In genomic region chr9:48353148-48353698, GRCm38 (mm10) we compare ENCODE assay signal across 10 mouse cellular contexts. TPM values are rescaled to one million over a fixed set of nuclear protein-coding genes. Genes with fewer than 3 reads are reported as not detected.
DNase-seq lines count a peak whose midpoint lies in the region; ATAC-seq and TF ChIP-seq lines count a peak whose summit lies in the region.
"Had no signal": no experiment of that assay in that cellular context is flagged by ENCODE, and none has a peak within 500 bp of the region (broad histone marks: within the 10 kb centered on the region; RNA-seq: fewer than 3 reads in every experiment).

TSS of gene Nxpe2 (minus strand) at chr9:48353454.

- no peaks in the 10 kb centered on the region for H3K27me3 ChIP-seq in liver, adult 2 months (ENCODE audit: control insufficient read depth, insufficient read depth, low read length)
- H3K27me3 ChIP-seq in kidney, embryonic 16.5 days (ENCODE audit: insufficient read depth, low read length): no peaks in the 10 kb centered on the region
- H3K27me3 ChIP-seq: midbrain, embryonic 12.5 days had no signal

- no peak for TF ChIP-seq POLR2A in liver, adult 2 months (IDR thresholded peaks at IDR 0.05; ENCODE audit: extremely low read depth, insufficient read depth, low read length)

- no peak within 1 kb of the TSS for H3K4me3 ChIP-seq in liver, adult 2 months (ENCODE audit: insufficient read depth, low read depth, low read length)
- H3K4me3 ChIP-seq in kidney, embryonic 16.5 days (ENCODE audit: low read length): no peak within 1 kb of the TSS
- H3K4me3 ChIP-seq in left cerebral cortex, adult 2 months: no peak within 1 kb of the TSS
- H3K4me3 ChIP-seq: midbrain, embryonic 12.5 days had no signal

- 79% methylated on average over 2 of the region's 2 CpGs for WGBS in liver, adult 2 months
- 56% methylated on average over 2 of the region's 2 CpGs for WGBS in kidney, embryonic 16.5 days

- H3K27ac ChIP-seq in liver, adult 2 months (replicated peaks; ENCODE audit: insufficient read depth, low read depth, low read length): peak within 1 kb of the TSS; percentile 47
- H3K27ac ChIP-seq in kidney, embryonic 16.5 days (ENCODE audit: low read length): peak within 1 kb of the TSS; percentile 68
- no peak within 1 kb of the TSS; the same call in 1 of the 2 replicates for H3K27ac ChIP-seq in left cerebral cortex, adult 2 months
- H3K27ac ChIP-seq: midbrain, embryonic 12.5 days had no signal

- 0 out of 2 replicates have a peak, but pooled peaks have one; percentile 23 for ATAC-seq in kidney, embryonic 16.5 days (ENCODE audit: low FRiP score, low TSS enrichment)

- H3K9me3 ChIP-seq in kidney, embryonic 16.5 days (ENCODE audit: low read length): no peaks in the 10 kb centered on the region
- H3K9me3 ChIP-seq: midbrain, embryonic 12.5 days had no signal

- H3K4me1 ChIP-seq in liver, adult 2 months (ENCODE audit: control insufficient read depth, insufficient read depth, low read length): no peaks in the 10 kb centered on the region; the same call in 1 of the 2 replicates
- H3K4me1 ChIP-seq in kidney, embryonic 16.5 days (ENCODE audit: insufficient read depth, low read length): no peaks in the 10 kb centered on the region
- H3K4me1 ChIP-seq: midbrain, embryonic 12.5 days had no signal

- H3K79me2 ChIP-seq in liver, adult 2 months (ENCODE audit: control insufficient read depth, insufficient read depth, low read length): no peaks in the 10 kb centered on the region

- no peak within 1 kb of the TSS for H3K9ac ChIP-seq in liver, adult 2 months (ENCODE audit: low read depth, low read length)
- H3K9ac ChIP-seq in kidney, embryonic 16.5 days (replicated peaks; ENCODE audit: low read length): no peak within 1 kb of the TSS
- H3K9ac ChIP-seq: midbrain, embryonic 12.5 days had no signal

- no peak for DNase-seq in liver, adult 2 months (ENCODE audit: extremely low read depth, low read depth, low spot score)
- DNase-seq in liver: no peak
- DNase-seq in gonadal fat pad, adult 2 months (ENCODE audit: low read depth): no peak
- peak; percentile 40 for DNase-seq in lung, postnatal 36 days
- DNase-seq in frontal cortex, postnatal 36 days (ENCODE audit: low spot score in 2 of 2): no peak
- DNase-seq in left cerebral cortex, postnatal 25 days (ENCODE audit: low spot score in 2 of 2): no peak
- DNase-seq in left cerebral cortex, adult 2 months (ENCODE audit: extremely low spot score in 1 of 2, low spot score in 2 of 2): no peak
- DNase-seq: right cerebral cortex, postnatal 14 days had no signal

- TF ChIP-seq CTCF in liver, adult 2 months (IDR thresholded peaks at IDR 0.05; ENCODE audit: low read depth, low read length): no peak
- TF ChIP-seq CTCF in left cerebral cortex, adult 2 months (IDR thresholded peaks at IDR 0.05): no peak

- intact Hi-C loops in left cerebral cortex, postnatal 25 days (cut with DNase I): no loop called here
- intact Hi-C loops in left cerebral cortex, adult 2 months (cut with DNase I): no loop called here

- H3K4me2 ChIP-seq in kidney, embryonic 16.5 days (replicated peaks; ENCODE audit: low read depth, low read length): no peak within 1 kb of the TSS
- H3K4me2 ChIP-seq: midbrain, embryonic 12.5 days had no signal

- H3K36me3 ChIP-seq in liver, adult 2 months (ENCODE audit: control insufficient read depth, insufficient read depth, low read length): no peaks in the 10 kb centered on the region
- H3K36me3 ChIP-seq in kidney, embryonic 16.5 days (ENCODE audit: insufficient read depth, low read length): no peaks in the 10 kb centered on the region
- H3K36me3 ChIP-seq: midbrain, embryonic 12.5 days had no signal

RNA-seq across cellular contexts. Expression of gene Nxpe2, which starts in this region (rescaled TPM):
- 8.7 and 21.4 TPM in 2 replicates for total RNA-seq in liver, adult 2 months (2014; rRNA removed)
- 11.7 and 12.6 TPM in 2 replicates for polyA plus RNA-seq in liver, adult 2 months (2012; rRNA removed)
- polyA plus RNA-seq in gonadal fat pad, adult 2 months (2012; rRNA removed): 24.8 and 40.1 TPM in 2 replicates
- 1.1 and 1.8 TPM in 2 replicates for polyA plus RNA-seq in kidney, embryonic 16.5 days (2015; fragmentation: Nextera tagmentation; extraction: Ambion mirVana)
- under 1 TPM; 0.18 to 0.57 TPM for total RNA-seq in left cerebral cortex, postnatal 25 days (2021)
- under 1 TPM; 0.16 to 0.32 TPM for total RNA-seq in left cerebral cortex, adult 2 months (2021)
